In genomic region chr2:102302532-102302931, GRCm38 (mm10) we compare ENCODE assay signal across 15 mouse cellular contexts.
"Had no signal": no experiment of that assay in that cellular context is flagged by ENCODE, and none has a peak within 500 bp of the region (broad histone marks: within the 10 kb centered on the region; RNA-seq: fewer than 3 reads in every experiment).

No protein-coding gene starts in this region.

- H3K27me3 ChIP-seq: limb, embryonic 15.5 days; liver, embryonic 12.5 days; neural tube, embryonic 12.5 days; stomach, embryonic 15.5 days had no signal

- H3K9ac ChIP-seq: limb, embryonic 15.5 days; liver, embryonic 12.5 days; lung, embryonic 14.5 days; neural tube, embryonic 12.5 days; stomach, embryonic 15.5 days had no signal

- H3K4me3 ChIP-seq: limb, embryonic 15.5 days; liver, embryonic 12.5 days; midbrain, embryonic 10.5 days; neural tube, embryonic 12.5 days; stomach, embryonic 15.5 days had no signal

- H3K36me3 ChIP-seq: stomach, embryonic 15.5 days had no signal

- H3K4me1 ChIP-seq: limb, embryonic 15.5 days; liver, embryonic 12.5 days; neural tube, embryonic 12.5 days; stomach, embryonic 15.5 days had no signal

- H3K4me2 ChIP-seq: limb, embryonic 15.5 days; liver, embryonic 12.5 days; lung, embryonic 14.5 days; neural tube, embryonic 12.5 days; stomach, embryonic 15.5 days had no signal

- ATAC-seq: liver, embryonic 12.5 days had no signal

- H3K27ac ChIP-seq: kidney, postnatal 0 days; limb, embryonic 15.5 days; liver, embryonic 12.5 days; midbrain, embryonic 10.5 days; neural tube, embryonic 12.5 days; stomach, embryonic 15.5 days had no signal

- H3K9me3 ChIP-seq: limb, embryonic 15.5 days; liver, embryonic 12.5 days; midbrain, embryonic 10.5 days; neural tube, embryonic 12.5 days; stomach, embryonic 15.5 days had no signal

- DNase-seq: kidney, adult 9 months; kidney, postnatal 36 days; layer of hippocampus, adult 9-11 months; layer of hippocampus, postnatal 36 days; lung, embryonic 14.5 days; lung, postnatal 10 days; lung, postnatal 4 days; midbrain, embryonic 14.5 days; thymus, postnatal 36 days had no signal
